25 mouse cellular contexts compared by ENCODE assay signal in the genomic region with DNA sequence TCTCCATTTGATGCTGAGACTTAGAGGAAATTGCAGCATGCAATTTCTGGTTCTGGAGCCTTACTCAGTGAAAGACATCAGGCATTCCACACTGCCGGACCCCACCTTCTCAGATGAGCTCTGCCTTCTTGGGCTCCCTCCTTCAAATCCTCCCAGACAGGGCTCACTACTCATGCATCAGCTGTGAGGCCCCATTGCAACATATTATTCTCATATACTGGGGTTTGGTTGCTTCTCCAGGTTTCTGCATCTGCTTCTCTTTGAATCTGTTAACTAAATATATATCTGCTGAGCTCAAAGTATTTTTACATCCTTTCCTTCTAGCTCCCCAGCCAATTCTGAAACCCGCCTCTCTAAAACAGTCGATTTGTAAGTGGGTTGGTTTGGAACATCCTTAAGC.
A peak's percentile ranks its signal among the peaks of the same experiment; 100 is the strongest.
DNase-seq lines count a peak whose midpoint lies in the region; ATAC-seq and TF ChIP-seq lines count a peak whose summit lies in the region.
"Had no signal": no experiment of that assay in that cellular context is flagged by ENCODE, and none has a peak within 500 bp of the region (broad histone marks: within the 10 kb centered on the region; RNA-seq: fewer than 3 reads in every experiment).

No protein-coding gene starts in this region.

- peak; percentile 84 for DNase-seq in brain, adult 2 months (ENCODE audit: low read depth, low spot score)
- peak; percentile 21 to 61 for DNase-seq in left cerebral cortex, adult 8-10 months (ENCODE audit: low spot score in 2 of 2)
- DNase-seq in right cerebral cortex, postnatal 10 days (ENCODE audit: low spot score in 2 of 2) = peak; percentile 49 to 70
- DNase-seq in heart, postnatal 4 days = no peak
- DNase-seq in cerebellum, adult 18-20 months = no peak
- DNase-seq: adrenal gland, adult 8-10 months; cerebellum, adult 2 months; heart, adult 2 months; heart, postnatal 14 days; kidney, adult 2 months; lung, adult 18-20 months; lung, postnatal 10 days; thymus, adult 18-20 months; thymus, postnatal 36 days had no signal

- ATAC-seq in liver, embryonic 12.5 days = no peak
- ATAC-seq: activated CD4-positive, CD25-positive, alpha-beta regulatory T cell, adult 4 months; forebrain, embryonic 13.5 days had no signal

- no peak overlapping the region for H3K4me2 ChIP-seq in liver, embryonic 12.5 days
- H3K4me2 ChIP-seq: forebrain, embryonic 13.5 days; heart, embryonic 13.5 days; hindbrain, embryonic 13.5 days; limb, embryonic 12.5 days; liver, embryonic 11.5 days; midbrain, embryonic 12.5 days; stomach, embryonic 15.5 days had no signal

- peaks cover 7% of the 10 kb centered on the region; the same call in 1 of the 2 replicates for H3K4me1 ChIP-seq in cortical plate, adult 2 months (ENCODE audit: control insufficient read depth, insufficient read depth, low read length)
- no peaks in the 10 kb centered on the region for H3K4me1 ChIP-seq in liver, embryonic 12.5 days
- H3K4me1 ChIP-seq: forebrain, embryonic 13.5 days; heart, embryonic 13.5 days; hindbrain, embryonic 13.5 days; limb, embryonic 12.5 days; midbrain, embryonic 12.5 days; stomach, embryonic 15.5 days had no signal

- no peak overlapping the region for H3K4me3 ChIP-seq in cortical plate, adult 2 months (ENCODE audit: insufficient read depth, low read length)
- H3K4me3 ChIP-seq in liver, embryonic 12.5 days = no peak overlapping the region
- H3K4me3 ChIP-seq: forebrain, embryonic 13.5 days; heart, adult 2 months; heart, embryonic 13.5 days; hindbrain, embryonic 13.5 days; limb, embryonic 12.5 days; midbrain, embryonic 12.5 days; stomach, embryonic 15.5 days had no signal

- H3K36me3 ChIP-seq in liver, embryonic 12.5 days = no peaks in the 10 kb centered on the region
- H3K36me3 ChIP-seq: heart, embryonic 13.5 days; hindbrain, embryonic 13.5 days; limb, embryonic 12.5 days; midbrain, embryonic 12.5 days; stomach, embryonic 15.5 days had no signal

- TF ChIP-seq POLR2A in cortical plate, adult 2 months (IDR thresholded peaks at IDR 0.05; ENCODE audit: extremely low read depth, insufficient read depth, low read length) = 0 out of 2 replicates have a peak, but pooled peaks have one; percentile 26

- H3K27ac ChIP-seq in cortical plate, adult 2 months (ENCODE audit: insufficient read depth, low read length) = peak overlapping the region; percentile 5
- no peak overlapping the region for H3K27ac ChIP-seq in liver, embryonic 12.5 days
- H3K27ac ChIP-seq: forebrain, embryonic 13.5 days; heart, adult 2 months; heart, embryonic 13.5 days; hindbrain, embryonic 13.5 days; kidney, postnatal 0 days; limb, embryonic 12.5 days; midbrain, embryonic 12.5 days; stomach, embryonic 15.5 days had no signal

- TF ChIP-seq CTCF in cortical plate, adult 2 months (IDR thresholded peaks at IDR 0.05; ENCODE audit: extremely low read depth, insufficient read depth, low read length) = no peak

- no peak overlapping the region for H3K9ac ChIP-seq in liver, embryonic 12.5 days
- H3K9ac ChIP-seq: forebrain, embryonic 13.5 days; heart, embryonic 13.5 days; hindbrain, embryonic 13.5 days; limb, embryonic 12.5 days; midbrain, embryonic 12.5 days; stomach, embryonic 15.5 days had no signal

- H3K9me3 ChIP-seq in liver, embryonic 12.5 days (replicated peaks) = no peaks in the 10 kb centered on the region
- H3K9me3 ChIP-seq: forebrain, embryonic 13.5 days; heart, embryonic 13.5 days; hindbrain, embryonic 13.5 days; limb, embryonic 12.5 days; midbrain, embryonic 12.5 days; stomach, embryonic 15.5 days had no signal

- 67% methylated on average over 3 of the region's 3 CpGs for WGBS in liver, embryonic 12.5 days (ENCODE audit: insufficient replicate concordance)

- no peaks in the 10 kb centered on the region for H3K27me3 ChIP-seq in liver, embryonic 12.5 days (replicated peaks)
- H3K27me3 ChIP-seq: forebrain, embryonic 13.5 days; heart, embryonic 13.5 days; hindbrain, embryonic 13.5 days; limb, embryonic 12.5 days; midbrain, embryonic 12.5 days; stomach, embryonic 15.5 days had no signal

Comparison
In these comparisons a context has a peak if more than half of its experiments do, and no peak if none do; other contexts are left out.
1. DNase-seq: peak in brain, adult 2 months (single experiment), left cerebral cortex, adult 8-10 months (2 of 2) and right cerebral cortex, postnatal 10 days (2 of 2); none in heart, postnatal 4 days (single experiment) and cerebellum, adult 18-20 months (0 of 2).